Mouse (Mus musculus) limb, embryonic 14.5 days (tissue): ENCODE measurements around the gene Olfr1217. TPM values are rescaled to one million over a fixed set of nuclear protein-coding genes. Genes with fewer than 3 reads are reported as not detected.
"Not testable (repeated sequence)": the region's sequence is repeated elsewhere in the genome, so short reads cannot be mapped to it uniquely, and the experiment has no call there.

ENCODE experiments used
- ATAC-seq: fragments of 200-750 bp; cut with Nextera tagmentation; 2 replicates; pipeline ENCODE4 v1.8.0; 2017; ENCODE audit warnings: low read depth, moderate number of reproducible peaks, moderate TSS enrichment; ENCODE audit not compliant: low FRiP score
- DNase-seq: peaks from one replicate; pipeline ENCODE4 v3.0.0-alpha.2; 2015; ENCODE audit warnings: low spot score
- H3K27ac ChIP-seq: fragments of 300-500 bp; sonication (generic); replicated peaks from 2 replicates; pipeline ENCODE4 v1.5.1; 2014; ENCODE audit warnings: low read depth, mild to moderate bottlenecking, low read length, moderate library complexity, mixed read lengths
- H3K27me3 ChIP-seq: fragments of 300-500 bp; sonication (generic); 2 replicates; pipeline ENCODE4 v1.6.1; 2014; ENCODE audit warnings: low read length, mixed read lengths; ENCODE audit not compliant: control insufficient read depth, insufficient read depth
- H3K36me3 ChIP-seq: fragments of 300-500 bp; sonication (generic); 2 replicates; pipeline ENCODE4 v1.6.1; 2014; ENCODE audit warnings: mild to moderate bottlenecking, low read length, moderate library complexity, mixed read lengths; ENCODE audit not compliant: control insufficient read depth, insufficient read depth
- H3K4me1 ChIP-seq: fragments of 300-500 bp; sonication (generic); 2 replicates; pipeline ENCODE4 v1.6.1; 2014; ENCODE audit warnings: antibody characterized with exemption, low read length, mixed read lengths; ENCODE audit not compliant: control insufficient read depth, insufficient read depth
- H3K4me2 ChIP-seq: fragments of 300-500 bp; sonication (generic); replicated peaks from 2 replicates; pipeline ENCODE4 v1.6.1; 2014; ENCODE audit warnings: low read depth, mild to moderate bottlenecking, low read length, moderate library complexity; ENCODE audit not compliant: severe bottlenecking
- H3K4me3 ChIP-seq: fragments of 300-500 bp; sonication (generic); replicated peaks from 2 replicates; pipeline ENCODE4 v1.5.1; 2014; ENCODE audit warnings: low read length
- H3K9ac ChIP-seq: fragments of 300-500 bp; sonication (generic); 2 replicates; pipeline ENCODE4 v1.6.1; 2014; ENCODE audit warnings: mild to moderate bottlenecking, low read depth, low read length, moderate library complexity; ENCODE audit not compliant: severe bottlenecking
- H3K9me3 ChIP-seq: fragments of 300-500 bp; sonication (generic); 2 replicates; pipeline ENCODE4 v1.6.1; 2016; ENCODE audit warnings: low read length; ENCODE audit not compliant: control insufficient read depth
- POLR2A ChIP-seq: fragments of 200-500 bp; IDR thresholded peaks from 2 replicates; pipeline ENCODE4 v1.8.0; 2012; ENCODE audit warnings: inconsistent platforms, mild to moderate bottlenecking, moderate library complexity, borderline replicate concordance; ENCODE audit not compliant: insufficient read depth, insufficient read length; ENCODE audit errors: extremely low read depth
- WGBS: fragments of 180-500 bp; shearing (Covaris S2); extraction: QIAGEN DNeasy Blood & Tissue Kit; methylation state at CpG from one replicate; pipeline ENCODE4 v1.1.7; 2014; 5-methylcytosine and 5-hydroxymethylcytosine counted together
- polyA plus RNA-seq, 2 experiments: library from polyadenylated mRNA; depleted of rRNA in 1 of 2; stranded (reverse) in 1 of 2; unstranded in 1 of 2; fragments of >200 nt; fragmentation: Nextera tagmentation in 1 of 2; extraction: Ambion mirVana in 1 of 2; gene quantifications; 2 replicates each; pipeline versions ENCODE4 v1.2.1 to v1.2.3; 2012 to 2014

Olfr1217 gene
- polyA plus RNA-seq (2012; rRNA removed), result not detected in 2 replicates
- polyA plus RNA-seq (2014; fragmentation: Nextera tagmentation; extraction: Ambion mirVana), result not detected in 2 replicates

- no peak for DNase-seq
- Histone ChIP-seq H3K27ac (no peak within 1 kb of the TSS), H3K27me3 (no peaks in the 10 kb centered on the region), H3K36me3 (no peaks in the 10 kb centered on the region), H3K4me1 (no peaks in the 10 kb centered on the region), H3K4me3 (no peak within 1 kb of the TSS), H3K4me2 (no peak within 1 kb of the TSS), H3K9me3 (no peaks in the 10 kb centered on the region), H3K9ac (no peak within 1 kb of the TSS)
- TF ChIP-seq POLR2A, result no peak
- 60% methylated on average over 2 of the region's 2 CpGs for WGBS
- ATAC-seq, result no peak
Observed at GRCm38 (mm10) chr2:89031965-89032364, at the start of gene Olfr1217. Gene Olfr1217, minus strand, starts transcription at chr2:89032065.

- Histone ChIP-seq H3K36me3 (no peaks in the 10 kb centered on the region), H3K9me3 (no peaks in the 10 kb centered on the region), H3K4me2 (no peak overlapping the region), H3K27ac (no peak overlapping the region), H3K9ac (no peak overlapping the region), H3K4me3 (no peak overlapping the region), H3K27me3 (no peaks in the 10 kb centered on the region), H3K4me1 (no peaks in the 10 kb centered on the region)
- DNase-seq (no peak), ATAC-seq (no peak)
- no peak for TF ChIP-seq POLR2A
Observed at GRCm38 (mm10) chr2:89081487-89081886, 49.6 kb upstream of the Olfr1217 start.

GRCm38 (mm10) chr2:89061087-89061486 is 29.2 kb upstream of the Olfr1217 start, which contains the start of gene Olfr1218:
Gene Olfr1218, minus strand, starts transcription at chr2:89061187.
- Histone ChIP-seq H3K4me2 (no peak within 1 kb of the TSS), H3K27me3 (no peaks in the 10 kb centered on the region)

GRCm38 (mm10) chr2:89021436-89021835 is 10.4 kb downstream of the Olfr1217 start:
- not testable (repeated sequence) for H3K4me3 ChIP-seq, H3K4me1 ChIP-seq, H3K9ac ChIP-seq, H3K4me2 ChIP-seq, H3K9me3 ChIP-seq, H3K27me3 ChIP-seq, H3K36me3 ChIP-seq, ATAC-seq, DNase-seq, H3K27ac ChIP-seq
- 70% methylated on average over 3 of the region's 3 CpGs for whole genome bisulfite sequencing

More at GRCm38 (mm10) chr2:89061087-89061486, 29.2 kb upstream of the Olfr1217 start, which contains the start of gene Olfr1218:
- Histone ChIP-seq H3K9ac (no peak within 1 kb of the TSS), H3K4me3 (no peak within 1 kb of the TSS), H3K4me1 (no peaks in the 10 kb centered on the region), H3K9me3 (no peaks in the 10 kb centered on the region), H3K36me3 (no peaks in the 10 kb centered on the region), H3K27ac (no peak within 1 kb of the TSS)
- no peak for DNase-seq
- no peak for ATAC-seq
- no peak for TF ChIP-seq POLR2A

- no peak within 1 kb of the TSS for H3K9ac ChIP-seq
- H3K4me2 ChIP-seq, result no peak within 1 kb of the TSS
- no peaks in the 10 kb centered on the region for H3K27me3 ChIP-seq
- no peak for TF ChIP-seq POLR2A
- H3K4me1 ChIP-seq, result no peaks in the 10 kb centered on the region
- H3K27ac ChIP-seq, result no peak within 1 kb of the TSS
- ATAC-seq (no peak), DNase-seq (no peak)
- no peaks in the 10 kb centered on the region for H3K9me3 ChIP-seq
- H3K4me3 ChIP-seq, result no peak within 1 kb of the TSS
- 80% methylated on average over 1 of the region's 1 CpGs for WGBS
- no peaks in the 10 kb centered on the region for H3K36me3 ChIP-seq
Observed at GRCm38 (mm10) chr2:89018240-89018639, 13.6 kb downstream of the Olfr1217 start, which contains the start of gene Olfr1216. Gene Olfr1216, minus strand, starts transcription at chr2:89018340.

- H3K27ac ChIP-seq, result no peak within 1 kb of the TSS
- TF ChIP-seq POLR2A, result no peak
- 75% methylated on average over 2 of the region's 2 CpGs for WGBS
- H3K9ac ChIP-seq, result no peak within 1 kb of the TSS
- H3K36me3 ChIP-seq, result no peaks in the 10 kb centered on the region
- no peaks in the 10 kb centered on the region for H3K27me3 ChIP-seq
- H3K4me3 ChIP-seq, result no peak within 1 kb of the TSS
- ATAC-seq (no peak), DNase-seq (no peak)
- H3K4me1 ChIP-seq, result no peaks in the 10 kb centered on the region
- H3K9me3 ChIP-seq, result no peaks in the 10 kb centered on the region
- H3K4me2 ChIP-seq, result no peak within 1 kb of the TSS
Observed at GRCm38 (mm10) chr2:89006873-89007272, 25.0 kb downstream of the Olfr1217 start, which contains the start of gene Olfr1215. Gene Olfr1215, minus strand, starts transcription at chr2:89006973.
